Mouse (Mus musculus) lung, postnatal 0 days (tissue): ENCODE measurements around the gene Kcnt2. TPM values are rescaled to one million over a fixed set of nuclear protein-coding genes. Genes with fewer than 3 reads are reported as not detected.

Experiments
- ATAC-seq: fragments of 200-750 bp; cut with Nextera tagmentation; 2 replicates; pipeline ENCODE4 v1.8.0; 2017; ENCODE audit warnings: moderate library complexity
- DNase-seq: peaks from one replicate; pipeline ENCODE4 v3.0.0-alpha.2; 2016; ENCODE audit warnings: low spot score
- H3K27ac ChIP-seq: fragments of 300-500 bp; sonication (generic); 2 replicates; pipeline ENCODE4 v1.5.1; 2014; ENCODE audit warnings: antibody characterized with exemption, mild to moderate bottlenecking, low read length, mixed read lengths
- H3K27me3 ChIP-seq: fragments of 300-500 bp; sonication (generic); replicated peaks from 2 replicates; pipeline ENCODE4 v1.6.1; 2014; ENCODE audit warnings: low read length, mixed read lengths; ENCODE audit not compliant: insufficient read depth
- H3K36me3 ChIP-seq: fragments of 300-500 bp; sonication (generic); 2 replicates; pipeline ENCODE4 v1.6.1; 2014; ENCODE audit warnings: low read length, mixed read lengths; ENCODE audit not compliant: insufficient read depth
- H3K4me1 ChIP-seq: fragments of 300-500 bp; sonication (generic); 2 replicates; pipeline ENCODE4 v1.6.1; 2014; ENCODE audit warnings: antibody characterized with exemption, low read depth, low read length, mixed read lengths; ENCODE audit not compliant: insufficient read depth
- H3K4me2 ChIP-seq: fragments of 300-500 bp; sonication (generic); replicated peaks from 2 replicates; pipeline ENCODE4 v1.6.1; 2014; ENCODE audit warnings: low read depth, mild to moderate bottlenecking, low read length, moderate library complexity, mixed read lengths
- H3K4me3 ChIP-seq: fragments of 300-500 bp; sonication (generic); 2 replicates; pipeline ENCODE4 v1.5.1; 2014; ENCODE audit warnings: low read depth, low read length
- H3K9ac ChIP-seq: fragments of 300-500 bp; sonication (generic); replicated peaks from 2 replicates; pipeline ENCODE4 v1.6.1; 2014; ENCODE audit warnings: low read depth, mild to moderate bottlenecking
- H3K9me3 ChIP-seq: fragments of 300-500 bp; sonication (generic); 2 replicates; pipeline ENCODE4 v1.6.1; 2016; ENCODE audit warnings: low read length, mixed read lengths
- CTCF ChIP-seq: IDR thresholded peaks from 2 replicates; pipeline ENCODE4 v1.5.1; 2016; ENCODE audit warnings: antibody characterized with exemption, mild to moderate bottlenecking
- EP300 ChIP-seq: IDR thresholded peaks from 2 replicates; pipeline ENCODE4 v1.6.1; 2016; ENCODE audit warnings: antibody characterized with exemption, mild to moderate bottlenecking, control low read depth
- WGBS: fragments of 180-500 bp; shearing (Covaris S2); extraction: QIAGEN DNeasy Blood & Tissue Kit; methylation state at CpG from one replicate; pipeline ENCODE4 v1.1.7; 2014; 5-methylcytosine and 5-hydroxymethylcytosine counted together
- polyA plus RNA-seq: library from polyadenylated mRNA; unstranded; fragments of >200 nt; fragmentation: Nextera tagmentation; extraction: Ambion mirVana; gene quantifications from 2 replicates; pipeline ENCODE4 v1.2.1, GENCODE M21; 2015

Gene Kcnt2
- polyA plus RNA-seq, 1 experiment from 2014 or later: not detected

GRCm38 (mm10) chr1:140305344-140305743 is 59.4 kb downstream of the Kcnt2 start:
- Histone ChIP-seq H3K4me2 (no peak overlapping the region), H3K27ac (no peak overlapping the region), H3K9me3 (no peaks in the 10 kb centered on the region), H3K27me3 (no peaks in the 10 kb centered on the region), H3K36me3 (no peaks in the 10 kb centered on the region), H3K4me3 (no peak overlapping the region), H3K9ac (no peak overlapping the region), H3K4me1 (no peaks in the 10 kb centered on the region)
- TF ChIP-seq EP300 (no peak), CTCF (no peak)
- ATAC-seq (no peak), DNase-seq (no peak)

GRCm38 (mm10) chr1:140306339-140306738 is 60.4 kb downstream of the Kcnt2 start:
- no peak overlapping the region for H3K27ac ChIP-seq
- DNase-seq (peak; percentile 5), ATAC-seq (no peak)
- no peaks in the 10 kb centered on the region for H3K4me1 ChIP-seq
- H3K27me3 ChIP-seq: no peaks in the 10 kb centered on the region
- no peak for TF ChIP-seq EP300
- TF ChIP-seq CTCF: no peak
- 32% methylated on average over 2 of the region's 2 CpGs for WGBS
- no peaks in the 10 kb centered on the region for H3K36me3 ChIP-seq
- no peak overlapping the region for H3K4me3 ChIP-seq
- no peak overlapping the region for H3K4me2 ChIP-seq
- no peaks in the 10 kb centered on the region for H3K9me3 ChIP-seq
- no peak overlapping the region for H3K9ac ChIP-seq

- ATAC-seq: no peak
Measured at GRCm38 (mm10) chr1:140310739-140311138, 64.8 kb downstream of the Kcnt2 start.

GRCm38 (mm10) chr1:140325088-140325487 is 79.1 kb downstream of the Kcnt2 start:
- H3K4me1 ChIP-seq: no peaks in the 10 kb centered on the region
- WGBS: 63% methylated on average over 3 of the region's 3 CpGs
- no peak for TF ChIP-seq EP300
- no peak for TF ChIP-seq CTCF
- H3K4me2 ChIP-seq: no peak overlapping the region
- H3K9me3 ChIP-seq: no peaks in the 10 kb centered on the region
- H3K27ac ChIP-seq: no peak overlapping the region
- ATAC-seq (no peak), DNase-seq (no peak)
- H3K4me3 ChIP-seq: no peak overlapping the region
- H3K27me3 ChIP-seq: no peaks in the 10 kb centered on the region
- H3K9ac ChIP-seq: no peak overlapping the region
- H3K36me3 ChIP-seq: no peaks in the 10 kb centered on the region

More at GRCm38 (mm10) chr1:140310739-140311138, 64.8 kb downstream of the Kcnt2 start:
- no peak overlapping the region for H3K9ac ChIP-seq
- TF ChIP-seq CTCF (no peak), EP300 (no peak)
- H3K4me1 ChIP-seq: no peaks in the 10 kb centered on the region
- no peaks in the 10 kb centered on the region for H3K36me3 ChIP-seq
- no peaks in the 10 kb centered on the region for H3K9me3 ChIP-seq
- 67% methylated on average over 2 of the region's 2 CpGs for WGBS
- no peak overlapping the region for H3K4me2 ChIP-seq
- no peak for DNase-seq
- no peaks in the 10 kb centered on the region for H3K27me3 ChIP-seq
- no peak overlapping the region for H3K27ac ChIP-seq
- no peak overlapping the region for H3K4me3 ChIP-seq

- WGBS: 76% methylated on average over 3 of the region's 3 CpGs
- ATAC-seq: no peak
Measured at GRCm38 (mm10) chr1:140326709-140327108, 80.8 kb downstream of the Kcnt2 start.

GRCm38 (mm10) chr1:140333702-140334101 is 87.7 kb downstream of the Kcnt2 start:
- Histone ChIP-seq H3K4me2 (no peak overlapping the region), H3K9ac (no peak overlapping the region), H3K36me3 (no peaks in the 10 kb centered on the region), H3K9me3 (no peaks in the 10 kb centered on the region), H3K27me3 (no peaks in the 10 kb centered on the region), H3K4me1 (no peaks in the 10 kb centered on the region), H3K4me3 (no peak overlapping the region), H3K27ac (no peak overlapping the region)
- no peak for ATAC-seq
- TF ChIP-seq CTCF (no peak), EP300 (no peak)
- DNase-seq: no peak
- 67% methylated on average over 3 of the region's 3 CpGs for WGBS

More at GRCm38 (mm10) chr1:140326709-140327108, 80.8 kb downstream of the Kcnt2 start:
- Histone ChIP-seq H3K9me3 (no peaks in the 10 kb centered on the region), H3K4me2 (no peak overlapping the region), H3K27ac (no peak overlapping the region), H3K9ac (no peak overlapping the region), H3K36me3 (no peaks in the 10 kb centered on the region), H3K4me1 (no peaks in the 10 kb centered on the region), H3K27me3 (no peaks in the 10 kb centered on the region), H3K4me3 (no peak overlapping the region)
- no peak for DNase-seq
- TF ChIP-seq EP300 (no peak), CTCF (no peak)

- H3K9me3 ChIP-seq: no peaks in the 10 kb centered on the region
- no peak overlapping the region for H3K4me3 ChIP-seq
- H3K27me3 ChIP-seq: no peaks in the 10 kb centered on the region
- no peak overlapping the region for H3K27ac ChIP-seq
- no peaks in the 10 kb centered on the region for H3K4me1 ChIP-seq
- ATAC-seq (no peak), DNase-seq (no peak)
- no peaks in the 10 kb centered on the region for H3K36me3 ChIP-seq
- H3K9ac ChIP-seq: no peak overlapping the region
- H3K4me2 ChIP-seq: no peak overlapping the region
- TF ChIP-seq CTCF (no peak), EP300 (no peak)
Measured at GRCm38 (mm10) chr1:140338417-140338816, 92.5 kb downstream of the Kcnt2 start.
